Mouse (Mus musculus): ENCODE results near the gene Sdc4. TPM values are rescaled to one million over a fixed set of nuclear protein-coding genes. Genes with fewer than 3 reads are reported as not detected.

The Sdc4 gene
- total RNA-seq, 1 experiment from 2014 or later = 73.7 TPM

DNA sequence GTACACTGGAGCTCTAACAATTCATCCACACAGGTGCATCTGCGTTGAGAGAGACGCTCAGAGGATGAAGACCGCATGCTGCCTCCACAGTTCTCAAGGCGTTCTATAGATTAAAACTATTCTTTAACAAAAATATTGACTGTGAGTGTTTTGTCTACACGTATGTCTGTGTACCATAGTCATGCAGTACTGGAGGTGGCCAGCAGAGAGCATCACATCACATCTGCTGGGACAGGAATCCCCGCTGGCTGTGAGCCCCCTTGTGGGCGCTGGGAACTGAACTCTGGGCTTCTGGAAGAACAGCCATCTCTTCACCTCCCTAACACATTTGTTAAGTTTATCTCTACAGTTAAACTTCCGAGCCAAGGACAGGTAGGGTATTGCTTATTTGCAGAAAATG lies 62.0 kb downstream of the Sdc4 start:
- no peak for ATAC-seq (ENCODE audit: extremely low read depth, insufficient number of reproducible peaks, low FRiP score, poor library complexity, severe bottlenecking)

- peak; percentile 66 for ATAC-seq (ENCODE audit: extremely low read depth, insufficient number of reproducible peaks, low FRiP score, poor library complexity, severe bottlenecking)
Observed at GRCm38 (mm10) chr2:164377478-164378426, 65.9 kb downstream of the Sdc4 start.

Other genes with a start within 250 kb of the Sdc4 start
- gene Wfdc15a, start 243.8 kb downstream of the Sdc4 start, total RNA-seq (2017) = not detected in 2 replicates
- not detected in 2 replicates for gene Wfdc15b, start 222.2 kb downstream of the Sdc4 start, total RNA-seq (2017)
- not detected in 2 replicates for gene Svs2, start 205.4 kb downstream of the Sdc4 start, total RNA-seq (2017)
- not detected in 2 replicates for gene Svs3b, start 187.2 kb downstream of the Sdc4 start, total RNA-seq (2017)
- not detected in 2 replicates for gene Svs4, start 165.4 kb downstream of the Sdc4 start, total RNA-seq (2017)
- not detected in 2 replicates for gene Svs3a, start 154.6 kb downstream of the Sdc4 start, total RNA-seq (2017)
- gene Svs6, start 127.1 kb downstream of the Sdc4 start, total RNA-seq (2017) = not detected in 2 replicates
- not detected in 2 replicates for gene Svs5, start 111.1 kb downstream of the Sdc4 start, total RNA-seq (2017)
- gene Slpi, start 54.8 kb downstream of the Sdc4 start, total RNA-seq (2017) = 327 and 410 TPM in 2 replicates
- gene Rbpjl, start 40.7 kb downstream of the Sdc4 start, total RNA-seq (2017) = 0.37 and 0.47 TPM in 2 replicates
- gene Matn4, start 38.7 kb downstream of the Sdc4 start, total RNA-seq (2017) = 0.12 TPM in 1 of 2 replicates, not detected in the other
- 26.4 and 33.5 TPM in 2 replicates for gene Sys1, start 13.1 kb upstream of the Sdc4 start, total RNA-seq (2017)
- gene Gm20458, start 17.1 kb upstream of the Sdc4 start, total RNA-seq (2017) = not detected in 2 replicates
- gene Trp53tg5, start 29.8 kb upstream of the Sdc4 start, total RNA-seq (2017) = not detected in 2 replicates
- 1.3 and 2.3 TPM in 2 replicates for gene Dbndd2, start 42.2 kb upstream of the Sdc4 start, total RNA-seq (2017)
- gene Pigt, start 53.6 kb upstream of the Sdc4 start, total RNA-seq (2017) = 26.2 and 29.7 TPM in 2 replicates
- gene Wfdc2, start 118.5 kb upstream of the Sdc4 start, total RNA-seq (2017) = not detected in 2 replicates
- gene Spint3, start 129.6 kb upstream of the Sdc4 start, total RNA-seq (2017) = not detected in 2 replicates
- gene Wfdc6a, start 141.6 kb upstream of the Sdc4 start, total RNA-seq (2017) = not detected in 2 replicates
- gene Eppin, start 149.7 kb upstream of the Sdc4 start, total RNA-seq (2017) = not detected in 2 replicates
- not detected in 2 replicates for gene Wfdc6b, start 169.6 kb upstream of the Sdc4 start, total RNA-seq (2017)
- not detected in 2 replicates for gene Wfdc8, start 169.7 kb upstream of the Sdc4 start, total RNA-seq (2017)
- not detected in 2 replicates for gene Wfdc16, start 194.9 kb upstream of the Sdc4 start, total RNA-seq (2017)
- not detected in 2 replicates for gene Wfdc10, start 212.2 kb upstream of the Sdc4 start, total RNA-seq (2017)
- gene Wfdc9, start 212.7 kb upstream of the Sdc4 start, total RNA-seq (2017) = not detected in 2 replicates
- not detected in 2 replicates for gene Wfdc11, start 230.2 kb upstream of the Sdc4 start, total RNA-seq (2017)
- not detected in 2 replicates for gene Wfdc13, start 241.2 kb upstream of the Sdc4 start, total RNA-seq (2017)

Data from neutrophil, adult 5-6 weeks (primary cell).